Mouse (Mus musculus) cerebellum, adult 2 months (tissue): ENCODE measurements around the gene Rnf207.

ENCODE experiments used
- CTCF ChIP-seq: fragments of 200-500 bp; IDR thresholded peaks from 2 replicates; pipeline ENCODE4 v1.5.1; 2011; ENCODE audit warnings: low read depth, mild to moderate bottlenecking, control low read depth, low read length, moderate library complexity, borderline replicate concordance; ENCODE audit not compliant: insufficient read depth
- POLR2A ChIP-seq: fragments of 200-500 bp; IDR thresholded peaks from 2 replicates; pipeline ENCODE4 v1.6.1; 2011; ENCODE audit warnings: low read length, control low read depth, borderline replicate concordance; ENCODE audit not compliant: insufficient read depth

GRCm38 (mm10) chr4:152267748-152268369, 50.9 kb downstream of the Rnf207 start:
- TF ChIP-seq POLR2A (no peak), CTCF (no peak)
